Mouse (Mus musculus) lung, adult 2 months (tissue): ENCODE data around the gene Tfap2a.

Experiments used
- CTCF ChIP-seq: fragments of 200-500 bp; IDR thresholded peaks from 2 replicates; pipeline ENCODE4 v1.5.1; 2011; ENCODE audit warnings: mild to moderate bottlenecking, low read length, control low read depth; ENCODE audit not compliant: insufficient read depth
- POLR2A ChIP-seq: fragments of 200-500 bp; IDR thresholded peaks from 2 replicates; pipeline ENCODE4 v1.6.1; 2011; ENCODE audit warnings: low read depth, mild to moderate bottlenecking, control low read depth, low read length, borderline replicate concordance; ENCODE audit errors: extremely low read depth

- TF ChIP-seq CTCF (no peak), POLR2A (no peak)
Observed at GRCm38 (mm10) chr13:40710062-40710342, 28.2 kb downstream of the Tfap2a start.
